Mouse (Mus musculus) midbrain, embryonic 15.5 days (tissue): ENCODE measurements at regions not wholly inside any gene's neighbourhood (a gene's known extent, or its start where the extent isn't known, plus 50 kb on each side); places are given as distances from the start of the nearest gene placed in this dataset.

Experiments used
- ATAC-seq: fragments of 200-750 bp; cut with Nextera tagmentation; replicated peaks from 2 replicates; pipeline ENCODE4 v1.8.0; 2017; ENCODE audit warnings: moderate TSS enrichment
- H3K27ac ChIP-seq: fragments of 300-500 bp; sonication (generic); 2 replicates; pipeline ENCODE4 v1.5.1; 2015; ENCODE audit warnings: mild to moderate bottlenecking, inconsistent platforms
- H3K27me3 ChIP-seq: fragments of 300-500 bp; sonication (generic); replicated peaks from 2 replicates; pipeline ENCODE4 v1.6.1; 2015; ENCODE audit warnings: inconsistent platforms
- H3K36me3 ChIP-seq: fragments of 300-500 bp; sonication (generic); replicated peaks from 2 replicates; pipeline ENCODE4 v1.6.1; 2015; ENCODE audit warnings: inconsistent platforms
- H3K4me1 ChIP-seq: fragments of 300-500 bp; sonication (generic); 2 replicates; pipeline ENCODE4 v1.6.1; 2015; ENCODE audit warnings: inconsistent platforms
- H3K4me2 ChIP-seq: fragments of 300-500 bp; sonication (generic); 2 replicates; pipeline ENCODE4 v1.6.1; 2015; ENCODE audit warnings: inconsistent platforms, mild to moderate bottlenecking, moderate library complexity
- H3K4me3 ChIP-seq: fragments of 300-500 bp; sonication (generic); 2 replicates; pipeline ENCODE4 v1.5.1; 2015; ENCODE audit warnings: mild to moderate bottlenecking, inconsistent platforms
- H3K9ac ChIP-seq: fragments of 300-500 bp; sonication (generic); 2 replicates; pipeline ENCODE4 v1.6.1; 2015; ENCODE audit warnings: mild to moderate bottlenecking, inconsistent platforms
- H3K9me3 ChIP-seq: fragments of 300-500 bp; sonication (generic); 2 replicates; pipeline ENCODE4 v1.6.1; 2016; ENCODE audit warnings: inconsistent platforms
- WGBS: fragments of 180-500 bp; shearing (Covaris S2); methylation state at CpG from one replicate; pipeline ENCODE4 v1.1.7; 2015; ENCODE audit warnings: mixed read lengths; 5-methylcytosine and 5-hydroxymethylcytosine counted together

DNA sequence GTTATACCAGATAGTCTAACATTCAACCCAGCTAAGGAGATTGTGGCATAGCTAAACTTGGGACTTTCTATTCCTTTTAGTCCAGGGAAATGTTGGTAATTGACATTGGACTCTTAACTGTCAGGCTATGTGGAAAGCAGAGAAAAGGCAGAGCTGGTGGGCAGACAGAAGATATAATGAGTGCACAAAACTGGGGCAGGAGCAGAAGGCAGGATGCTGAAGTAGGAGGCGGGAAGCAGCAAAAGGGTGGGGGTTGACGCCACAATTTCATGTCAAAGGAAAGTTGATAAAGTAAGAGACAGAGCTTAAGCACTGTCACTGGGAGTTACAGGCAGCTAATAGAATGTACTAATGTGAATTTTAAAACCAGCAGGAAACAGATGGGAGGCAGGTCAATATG is 232.7 kb downstream of the Tox3 start:
- no peaks in the 10 kb centered on the region for H3K36me3 ChIP-seq
- H3K27ac ChIP-seq = no peak overlapping the region
- no peak overlapping the region for H3K4me3 ChIP-seq
- WGBS = 88% methylated on average over 2 of the region's 2 CpGs
- H3K4me1 ChIP-seq = no peaks in the 10 kb centered on the region
- no peak overlapping the region for H3K4me2 ChIP-seq
- no peaks in the 10 kb centered on the region for H3K27me3 ChIP-seq
- no peak overlapping the region for H3K9ac ChIP-seq
- ATAC-seq = no peak
- no peaks in the 10 kb centered on the region for H3K9me3 ChIP-seq

DNA sequence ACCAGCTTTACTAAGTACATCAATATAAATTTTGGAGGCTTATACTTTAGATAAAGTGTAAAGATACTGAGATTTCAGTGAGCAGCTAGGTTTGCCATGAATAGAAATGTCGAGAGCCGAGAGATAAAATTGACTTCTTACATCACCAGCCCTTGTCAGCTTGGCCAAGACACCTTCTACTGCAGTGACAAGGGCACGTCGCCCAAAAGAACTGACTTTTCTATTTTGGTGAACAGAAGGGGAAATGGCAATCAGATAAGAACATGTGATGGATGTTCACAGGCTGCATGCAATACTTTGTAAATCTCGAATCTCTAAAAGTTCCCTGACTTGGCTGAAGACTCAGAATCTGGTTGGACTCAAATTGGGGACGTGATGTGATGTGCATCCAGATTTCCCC is 247.6 kb downstream of the Tox3 start:
- ATAC-seq = no peak

DNA sequence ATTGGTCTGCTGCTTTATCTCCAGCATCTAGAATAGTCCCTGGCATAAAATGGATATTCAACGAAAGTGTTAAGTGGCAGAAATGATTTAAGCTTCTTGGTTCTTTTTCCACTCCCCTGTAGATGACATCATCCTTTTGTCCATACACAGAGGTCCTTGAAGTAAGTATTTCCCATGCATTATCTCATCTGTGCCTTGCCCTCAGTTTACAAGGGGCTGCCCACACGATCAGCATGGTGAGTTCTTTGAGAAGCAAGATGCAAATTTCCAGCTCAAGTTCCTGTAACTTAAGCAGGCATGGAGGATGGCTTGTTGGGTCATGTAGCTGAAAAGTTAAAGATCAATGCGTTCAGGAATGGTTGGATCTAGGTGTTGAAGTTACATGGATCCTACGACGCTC is 265.5 kb downstream of the Tox3 start:
- no peak for ATAC-seq
- Histone ChIP-seq H3K27ac (no peak overlapping the region), H3K4me2 (no peak overlapping the region), H3K4me1 (no peaks in the 10 kb centered on the region), H3K36me3 (no peaks in the 10 kb centered on the region), H3K4me3 (no peak overlapping the region), H3K9me3 (no peaks in the 10 kb centered on the region), H3K9ac (no peak overlapping the region), H3K27me3 (no peaks in the 10 kb centered on the region)
- 87% methylated on average over 5 of the region's 5 CpGs for WGBS

More for the DNA sequence above, 247.6 kb downstream of the Tox3 start:
- H3K27me3 ChIP-seq = no peaks in the 10 kb centered on the region
- no peak overlapping the region for H3K4me3 ChIP-seq
- no peak overlapping the region for H3K27ac ChIP-seq
- no peak overlapping the region for H3K9ac ChIP-seq
- WGBS = 95% methylated on average over 6 of the region's 6 CpGs
- no peaks in the 10 kb centered on the region for H3K4me1 ChIP-seq
- no peaks in the 10 kb centered on the region for H3K36me3 ChIP-seq
- H3K4me2 ChIP-seq = no peak overlapping the region
- no peaks in the 10 kb centered on the region for H3K9me3 ChIP-seq

DNA sequence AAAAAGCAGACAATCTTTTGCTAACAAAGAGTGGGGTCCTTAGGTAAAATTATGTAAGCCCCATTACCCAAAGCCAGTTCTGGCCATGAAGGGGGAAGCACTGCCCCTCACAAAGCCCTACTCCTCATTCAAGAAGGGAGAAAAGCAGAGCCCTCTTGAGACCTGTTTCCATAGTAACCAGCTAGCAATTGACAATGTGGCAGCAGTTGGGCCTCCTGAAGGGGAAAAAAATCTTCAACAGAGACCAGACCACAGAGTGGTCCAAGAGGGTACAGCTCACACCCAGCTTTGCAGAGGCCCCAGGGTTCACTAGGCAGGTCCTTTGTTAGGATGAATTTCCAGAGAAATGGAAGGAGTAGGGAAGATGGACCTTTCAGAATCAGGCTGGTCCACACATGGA is 271.8 kb downstream of the Tox3 start:
- ATAC-seq = peak; percentile 92
- Histone ChIP-seq H3K4me2 (no peak overlapping the region; the same call in 1 of the 2 replicates), H3K36me3 (no peaks in the 10 kb centered on the region), H3K4me1 (peaks cover 18% of the 10 kb centered on the region), H3K27me3 (no peaks in the 10 kb centered on the region), H3K9me3 (no peaks in the 10 kb centered on the region), H3K4me3 (no peak overlapping the region), H3K9ac (no peak overlapping the region), H3K27ac (peak overlapping the region; percentile 84)

DNA sequence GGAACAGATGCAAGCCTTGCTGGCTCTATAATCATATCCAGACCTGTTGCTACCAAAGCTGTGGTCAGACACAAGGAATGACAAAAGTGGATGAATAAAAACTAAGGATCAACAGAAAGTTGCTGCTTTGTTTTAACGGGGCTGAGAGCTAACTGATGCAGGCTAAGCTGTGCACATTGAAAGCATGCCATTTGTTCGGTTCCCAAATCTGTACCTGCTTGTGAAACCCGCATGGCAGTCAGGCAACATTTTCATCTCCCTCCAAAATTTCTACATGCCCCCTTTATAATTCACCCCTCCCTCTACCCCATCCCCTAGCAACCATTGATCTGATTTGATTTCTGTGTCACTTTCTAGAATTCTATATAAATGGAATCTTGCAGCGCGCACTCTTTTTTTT is 272.3 kb downstream of the Tox3 start:
- peaks cover 19% of the 10 kb centered on the region for H3K4me1 ChIP-seq
- ATAC-seq = 0 out of 2 replicates have a peak, but pooled peaks have one; percentile 11
- no peaks in the 10 kb centered on the region for H3K36me3 ChIP-seq
- no peaks in the 10 kb centered on the region for H3K27me3 ChIP-seq
- WGBS = 16% methylated on average over 5 of the region's 5 CpGs
- H3K9me3 ChIP-seq = no peaks in the 10 kb centered on the region
- no peak overlapping the region for H3K4me3 ChIP-seq
- no peak overlapping the region for H3K4me2 ChIP-seq
- no peak overlapping the region for H3K9ac ChIP-seq
- H3K27ac ChIP-seq = peak overlapping the region; percentile 84

DNA sequence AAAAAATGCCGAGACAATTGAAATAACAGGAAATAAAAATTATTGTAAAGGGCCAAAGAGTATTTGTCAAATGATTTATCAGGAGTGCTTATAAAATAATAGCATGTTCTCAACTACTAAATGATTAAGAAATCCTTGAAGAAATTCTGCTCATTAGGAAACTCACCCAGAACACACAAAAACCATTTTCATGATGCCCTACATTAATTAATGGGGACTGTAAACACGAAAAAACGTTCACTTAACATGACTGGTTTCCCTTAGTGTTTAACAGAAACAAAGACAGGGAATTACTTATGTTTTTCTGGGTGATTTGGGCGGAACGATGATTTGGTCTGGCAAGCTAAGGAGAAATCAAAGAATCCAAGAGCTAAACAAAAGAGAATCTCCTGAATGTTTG is 278.1 kb downstream of the Tox3 start:
- ATAC-seq = no peak
- H3K9ac ChIP-seq = no peak overlapping the region
- 28% methylated on average over 5 of the region's 5 CpGs for WGBS
- peak overlapping the region; percentile 19; the same call in 1 of the 2 replicates for H3K4me2 ChIP-seq
- peaks cover 20% of the 10 kb centered on the region for H3K4me1 ChIP-seq
- no peaks in the 10 kb centered on the region for H3K36me3 ChIP-seq
- H3K27me3 ChIP-seq = no peaks in the 10 kb centered on the region
- no peak overlapping the region for H3K4me3 ChIP-seq
- H3K9me3 ChIP-seq = no peaks in the 10 kb centered on the region
- peak overlapping the region; percentile 75 for H3K27ac ChIP-seq

DNA sequence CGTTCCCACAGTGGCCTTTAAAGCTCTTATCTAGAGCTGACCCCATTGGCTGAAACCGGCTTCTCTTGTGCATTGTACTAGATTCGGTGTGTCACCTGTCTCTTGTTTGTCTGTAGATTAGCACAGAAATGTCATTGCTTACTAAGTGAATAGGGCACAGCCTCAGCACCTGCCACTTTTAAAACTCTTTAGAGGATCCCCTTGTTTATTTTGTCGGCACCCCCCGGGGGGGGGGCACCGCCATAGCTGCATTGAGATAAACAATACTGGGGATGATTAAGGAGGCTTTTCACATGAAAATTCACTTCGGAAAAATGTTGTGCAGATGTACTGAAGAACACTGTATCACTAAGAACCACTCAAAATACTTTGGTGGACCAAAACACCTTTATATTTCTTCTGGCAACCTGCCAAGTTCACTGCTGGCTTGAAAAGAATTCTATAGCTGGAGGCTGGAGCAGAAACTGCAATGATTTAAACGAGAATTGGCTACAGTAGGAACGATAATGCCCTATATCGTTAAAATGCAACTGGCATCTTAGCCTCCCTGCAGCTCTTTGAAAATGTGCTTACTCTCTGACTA is 278.6 kb downstream of the Tox3 start:
- Histone ChIP-seq H3K4me3 (no peak overlapping the region), H3K9ac (no peak overlapping the region), H3K4me1 (peaks cover 25% of the 10 kb centered on the region), H3K9me3 (no peaks in the 10 kb centered on the region), H3K4me2 (peak overlapping the region; percentile 19), H3K27ac (peak overlapping the region; percentile 75), H3K36me3 (no peaks in the 10 kb centered on the region), H3K27me3 (no peaks in the 10 kb centered on the region)
- 5% methylated on average over 10 of the region's 10 CpGs for WGBS
- ATAC-seq = peak; percentile 69

DNA sequence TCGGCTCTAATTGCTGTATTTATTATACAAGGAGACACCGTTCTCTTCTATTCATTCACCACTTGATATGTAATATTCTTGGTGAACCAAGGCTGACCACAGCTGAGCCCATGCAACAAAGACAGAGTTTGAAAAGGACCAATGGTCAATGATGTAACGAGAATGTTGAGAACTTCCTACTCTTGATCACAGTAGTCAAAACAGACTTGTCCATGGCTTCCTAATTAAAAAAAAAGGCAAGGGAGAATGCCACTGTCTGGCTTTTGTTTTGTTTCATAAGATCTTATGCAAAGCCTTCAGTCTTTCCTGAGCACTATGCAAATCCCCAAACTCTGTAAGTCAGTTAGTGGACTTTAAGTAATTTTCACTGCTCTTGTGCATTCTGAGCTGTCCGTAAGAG is 279.7 kb downstream of the Tox3 start:
- H3K9me3 ChIP-seq = no peaks in the 10 kb centered on the region
- no peaks in the 10 kb centered on the region for H3K36me3 ChIP-seq
- no peak overlapping the region for H3K4me2 ChIP-seq
- peaks cover 29% of the 10 kb centered on the region for H3K4me1 ChIP-seq
- 71% methylated on average over 4 of the region's 4 CpGs for WGBS
- H3K4me3 ChIP-seq = no peak overlapping the region
- ATAC-seq = no peak
- H3K27me3 ChIP-seq = no peaks in the 10 kb centered on the region
- no peak overlapping the region for H3K9ac ChIP-seq
- H3K27ac ChIP-seq = no peak overlapping the region

DNA sequence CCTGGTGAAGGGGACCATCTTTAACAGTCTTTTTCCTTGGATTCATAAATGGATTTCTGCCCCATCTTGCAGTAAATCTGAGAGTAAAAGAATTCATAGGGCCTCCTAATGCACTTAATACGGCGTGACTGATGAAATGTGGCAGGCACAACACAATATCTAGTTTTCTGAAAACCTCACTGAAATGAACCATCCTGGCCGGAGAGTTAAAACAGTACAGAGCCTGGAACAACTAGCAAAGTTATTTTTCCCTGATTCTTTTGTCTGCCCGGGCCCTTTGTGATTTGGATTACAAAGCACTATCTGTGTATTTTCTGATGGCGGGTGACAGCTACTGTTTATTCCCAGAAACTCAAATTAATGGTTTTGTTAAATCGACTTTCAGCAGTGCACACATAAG is 283.8 kb downstream of the Tox3 start:
- H3K4me1 ChIP-seq = peaks cover 16% of the 10 kb centered on the region
- no peaks in the 10 kb centered on the region for H3K36me3 ChIP-seq
- H3K27ac ChIP-seq = peak overlapping the region; percentile 50
- H3K9ac ChIP-seq = no peak overlapping the region
- no peak overlapping the region for H3K4me3 ChIP-seq
- H3K9me3 ChIP-seq = no peaks in the 10 kb centered on the region
- no peak for ATAC-seq
- 18% methylated on average over 6 of the region's 6 CpGs for WGBS
- no peak overlapping the region for H3K4me2 ChIP-seq
- H3K27me3 ChIP-seq = no peaks in the 10 kb centered on the region

DNA sequence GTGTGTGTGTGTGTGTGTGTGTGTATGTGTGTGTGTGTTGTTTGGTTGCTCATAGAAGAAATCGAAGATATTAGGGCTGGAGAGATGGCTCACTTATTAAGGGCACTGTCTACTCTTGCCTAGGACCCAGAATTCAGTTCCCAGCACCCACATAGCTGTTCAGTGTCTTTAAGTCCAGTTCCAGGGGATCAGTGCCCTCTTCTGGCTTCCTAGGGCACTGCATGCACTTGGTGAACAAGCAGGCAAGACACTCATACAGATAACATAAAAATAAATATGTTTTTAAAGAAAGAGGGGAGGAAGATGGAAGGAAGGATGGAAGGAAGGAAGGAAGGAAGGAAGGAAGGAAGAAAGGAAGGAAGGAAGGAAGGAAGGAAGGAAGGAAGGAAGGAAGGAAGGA is 284.9 kb downstream of the Tox3 start:
- no peak overlapping the region for H3K4me2 ChIP-seq
- no peak overlapping the region for H3K9ac ChIP-seq
- H3K4me1 ChIP-seq = peaks cover 10% of the 10 kb centered on the region
- H3K36me3 ChIP-seq = no peaks in the 10 kb centered on the region
- no peak overlapping the region for H3K4me3 ChIP-seq
- no peak for ATAC-seq
- 100% methylated on average over 1 of the region's 1 CpGs for WGBS
- H3K27me3 ChIP-seq = no peaks in the 10 kb centered on the region
- no peaks in the 10 kb centered on the region for H3K9me3 ChIP-seq
- no peak overlapping the region for H3K27ac ChIP-seq

DNA sequence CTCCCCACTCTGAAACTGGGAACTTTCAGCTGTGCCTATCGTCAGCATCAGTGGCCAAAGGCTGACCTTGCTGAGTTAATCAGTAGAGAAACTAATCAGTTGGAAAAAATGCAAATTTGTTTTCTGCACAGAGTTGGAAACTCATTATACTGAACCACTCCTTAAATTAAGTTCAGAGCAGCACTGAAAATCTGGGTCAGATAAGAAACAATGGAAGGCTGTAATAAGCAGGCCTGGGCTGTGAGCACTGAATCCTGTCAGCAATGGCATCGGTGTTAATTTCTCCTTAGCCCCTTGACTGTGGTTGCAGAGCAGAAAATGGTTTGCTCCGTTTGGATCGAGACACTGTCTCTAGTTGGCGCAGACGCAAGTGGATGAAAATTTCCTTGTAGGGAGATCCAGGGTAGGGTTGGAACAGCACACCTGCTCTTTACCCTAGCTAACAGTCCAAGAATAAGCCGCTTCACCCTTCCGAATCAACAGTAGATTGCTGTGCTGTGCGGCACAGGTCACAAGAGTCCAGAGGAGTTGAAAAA is 289.4 kb downstream of the Tox3 start:
- WGBS = 62% methylated on average over 9 of the region's 9 CpGs

DNA sequence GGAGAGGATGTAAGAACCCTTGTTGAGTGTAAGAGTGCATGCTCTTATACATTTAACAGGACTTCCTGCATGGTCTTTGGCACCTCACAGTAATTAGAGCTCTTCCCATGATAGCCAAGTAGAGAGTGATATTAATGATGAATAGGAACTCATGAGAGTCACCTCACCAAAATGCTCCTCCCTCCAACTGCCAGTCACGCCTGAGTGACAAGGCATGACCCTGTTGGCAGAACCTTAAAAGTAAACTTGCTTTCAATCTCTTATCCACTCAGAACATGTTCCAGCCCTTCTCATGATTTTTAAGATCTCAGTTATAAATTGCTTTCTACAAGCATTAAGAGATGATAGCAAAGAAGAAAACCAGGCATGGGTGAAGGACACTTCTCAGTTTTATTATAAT is 291.8 kb downstream of the Tox3 start:
- Histone ChIP-seq H3K27me3 (no peaks in the 10 kb centered on the region), H3K36me3 (no peaks in the 10 kb centered on the region), H3K4me3 (no peak overlapping the region), H3K4me2 (no peak overlapping the region), H3K9me3 (no peaks in the 10 kb centered on the region), H3K27ac (no peak overlapping the region), H3K9ac (no peak overlapping the region), H3K4me1 (no peaks in the 10 kb centered on the region; the same call in 1 of the 2 replicates)
- 95% methylated on average over 1 of the region's 1 CpGs for WGBS
- no peak for ATAC-seq

More for the DNA sequence above, 289.4 kb downstream of the Tox3 start:
- Histone ChIP-seq H3K4me2 (no peak overlapping the region), H3K9ac (no peak overlapping the region), H3K27me3 (no peaks in the 10 kb centered on the region), H3K27ac (no peak overlapping the region), H3K9me3 (no peaks in the 10 kb centered on the region), H3K36me3 (no peaks in the 10 kb centered on the region), H3K4me3 (no peak overlapping the region), H3K4me1 (no peaks in the 10 kb centered on the region; the same call in 1 of the 2 replicates)
- ATAC-seq = no peak

DNA sequence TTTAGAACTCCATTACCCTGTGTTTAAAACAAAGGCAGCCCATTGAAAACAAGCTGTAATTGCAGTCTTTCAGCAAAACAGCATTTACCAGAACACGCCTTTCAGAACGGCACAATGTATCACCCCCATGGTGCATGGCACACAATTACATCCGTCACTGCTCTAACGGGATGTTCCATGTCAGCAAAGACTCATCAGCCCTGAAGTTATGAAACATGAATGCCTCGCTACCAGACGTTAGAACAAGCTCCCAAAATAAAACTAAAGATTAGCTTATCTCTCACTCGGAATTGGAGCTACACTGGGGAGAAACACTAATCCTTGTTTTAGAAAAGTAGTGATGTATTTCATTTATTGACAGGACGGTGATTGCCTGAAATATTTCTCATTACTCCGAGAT is 301.4 kb downstream of the Tox3 start:
- Histone ChIP-seq H3K27ac (no peak overlapping the region), H3K4me2 (no peak overlapping the region), H3K4me3 (no peak overlapping the region), H3K4me1 (no peaks in the 10 kb centered on the region), H3K9ac (no peak overlapping the region), H3K9me3 (no peaks in the 10 kb centered on the region), H3K27me3 (no peaks in the 10 kb centered on the region), H3K36me3 (no peaks in the 10 kb centered on the region)
- 51% methylated on average over 9 of the region's 9 CpGs for WGBS
- ATAC-seq = no peak
